Mouse (Mus musculus): ENCODE measurements around the gene Gbf1.
A peak's percentile ranks its signal among the peaks of the same experiment; 100 is the strongest.

The Gbf1 gene

GRCm38 (mm10) chr19:46316846-46317545 lies 164.7 kb downstream of the Gbf1 start:
- DNase-seq (ENCODE audit: low spot score), result no peak

GRCm38 (mm10) chr19:46317546-46317885 lies 165.2 kb downstream of the Gbf1 start:
- no peak for DNase-seq (ENCODE audit: low spot score)

GRCm38 (mm10) chr19:46318031-46318471 lies 165.7 kb downstream of the Gbf1 start:
- DNase-seq (ENCODE audit: low spot score), result no peak

- no peak for DNase-seq (ENCODE audit: low spot score)
Observed at GRCm38 (mm10) chr19:46318586-46319378, 166.5 kb downstream of the Gbf1 start.

GRCm38 (mm10) chr19:46320076-46320785 lies 167.9 kb downstream of the Gbf1 start:
- no peak for DNase-seq (ENCODE audit: low spot score)

GRCm38 (mm10) chr19:46321101-46321943 lies 169.0 kb downstream of the Gbf1 start:
- DNase-seq (ENCODE audit: low spot score), result peak; percentile 49

- no peak for DNase-seq (ENCODE audit: low spot score)
Observed at GRCm38 (mm10) chr19:46322144-46322995, 170.1 kb downstream of the Gbf1 start.

GRCm38 (mm10) chr19:46322996-46323572 lies 170.8 kb downstream of the Gbf1 start:
- no peak for DNase-seq (ENCODE audit: low spot score)

GRCm38 (mm10) chr19:46323716-46324115 lies 171.4 kb downstream of the Gbf1 start:
- DNase-seq (ENCODE audit: low spot score), result no peak

GRCm38 (mm10) chr19:46324366-46324765 lies 172.1 kb downstream of the Gbf1 start:
- no peak for DNase-seq (ENCODE audit: low spot score)

GRCm38 (mm10) chr19:46324918-46325317 lies 172.6 kb downstream of the Gbf1 start:
- no peak for DNase-seq (ENCODE audit: low spot score)

- no peak for DNase-seq (ENCODE audit: low spot score)
Observed at GRCm38 (mm10) chr19:46326019-46326755, 173.9 kb downstream of the Gbf1 start.

GRCm38 (mm10) chr19:46326756-46327305 lies 174.5 kb downstream of the Gbf1 start, which contains the start of gene Psd:
TSS of gene Psd (minus strand) at chr19:46327156.
- no peak for DNase-seq (ENCODE audit: low spot score)

GRCm38 (mm10) chr19:46327531-46328064 lies 175.3 kb downstream of the Gbf1 start:
- no peak for DNase-seq (ENCODE audit: low spot score)

- peak; percentile 91 for DNase-seq (ENCODE audit: low spot score)
Observed at GRCm38 (mm10) chr19:46328081-46329030, 176.0 kb downstream of the Gbf1 start, which contains the start of gene Fbxl15. TSS of gene Fbxl15 (plus strand) at chr19:46328184.

GRCm38 (mm10) chr19:46329031-46329641 lies 176.8 kb downstream of the Gbf1 start:
- peak; percentile 28 for DNase-seq (ENCODE audit: low spot score)

- peak; percentile 37 for DNase-seq (ENCODE audit: low spot score)
Observed at GRCm38 (mm10) chr19:46329951-46330350, 177.6 kb downstream of the Gbf1 start.
